Mouse (Mus musculus) bone marrow macrophage, adult 2 months (primary cell): ENCODE results near the gene Dffa. TPM values are rescaled to one million over a fixed set of nuclear protein-coding genes. Genes with fewer than 3 reads are reported as not detected.
A peak's percentile ranks its signal among the peaks of the same experiment; 100 is the strongest.
"Not testable (repeated sequence)": the region's sequence is repeated elsewhere in the genome, so short reads cannot be mapped to it uniquely, and the experiment has no call there.

Experiments used
- H3K27ac ChIP-seq: 2 replicates; pipeline ENCODE4 v1.5.1; 2012; ENCODE audit warnings: low read depth, low read length; ENCODE audit not compliant: insufficient read depth
- H3K4me1 ChIP-seq: 2 replicates; pipeline ENCODE4 v1.6.1; 2012; ENCODE audit warnings: low read length; ENCODE audit not compliant: control insufficient read depth, insufficient read depth
- H3K4me3 ChIP-seq: 2 replicates; pipeline ENCODE4 v1.5.1; 2012; ENCODE audit warnings: mild to moderate bottlenecking, low read length, moderate library complexity; ENCODE audit not compliant: insufficient read depth
- CTCF ChIP-seq: IDR thresholded peaks from 2 replicates; pipeline ENCODE4 v1.5.1; 2012; ENCODE audit warnings: low read depth, mild to moderate bottlenecking, low read length, moderate library complexity
- POLR2A ChIP-seq: IDR thresholded peaks from 2 replicates; pipeline ENCODE4 v1.6.1; 2012; ENCODE audit warnings: mild to moderate bottlenecking, low read depth, low read length, borderline replicate concordance
- polyA plus RNA-seq: library from polyadenylated mRNA; stranded (reverse); fragments of >200 nt; gene quantifications from 2 replicates; pipeline ENCODE4 v1.2.4, GENCODE M21; 2012; ENCODE audit not compliant: missing spikeins, insufficient read depth, insufficient read length

Gene Dffa
- polyA plus RNA-seq, 1 experiment = 20.8 TPM

DNA sequence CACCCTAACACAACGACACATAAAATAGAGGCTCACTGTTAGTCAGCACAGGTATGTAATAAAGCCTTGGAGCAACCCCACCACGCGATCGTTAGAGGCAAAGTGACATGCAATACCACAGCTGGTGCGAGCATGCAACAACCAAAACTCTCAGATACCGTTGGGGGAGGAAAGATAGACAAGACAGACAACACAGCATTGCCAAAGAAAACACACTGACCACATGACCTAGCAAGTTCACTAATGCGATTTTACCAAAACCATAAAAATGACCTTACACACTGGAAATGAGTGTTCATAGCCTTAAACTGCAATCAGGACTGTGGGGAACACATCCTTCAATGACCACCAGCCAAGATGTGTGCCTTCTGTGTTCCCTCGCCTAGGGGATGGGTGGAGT, 12.6 kb upstream of the Dffa start:
- no peak overlapping the region for H3K4me3 ChIP-seq
- TF ChIP-seq CTCF (no peak), POLR2A (no peak)
- H3K4me1 ChIP-seq = peaks cover 9% of the 10 kb centered on the region; the same call in 1 of the 2 replicates
- H3K27ac ChIP-seq = no peak overlapping the region

- TF ChIP-seq POLR2A (no peak), CTCF (no peak)
- peak overlapping the region; percentile 90 for H3K4me3 ChIP-seq
- H3K27ac ChIP-seq = no peak overlapping the region
- H3K4me1 ChIP-seq = peaks cover 7% of the 10 kb centered on the region
Observed at GRCm38 (mm10) chr4:149097956-149098355, 6.0 kb upstream of the Dffa start.

- peaks cover 7% of the 10 kb centered on the region for H3K4me1 ChIP-seq
- TF ChIP-seq POLR2A = no peak
- TF ChIP-seq CTCF = no peak
- no peak overlapping the region for H3K27ac ChIP-seq
- H3K4me3 ChIP-seq = peak overlapping the region; percentile 90
Observed at GRCm38 (mm10) chr4:149098571-149098970, 5.4 kb upstream of the Dffa start.

GRCm38 (mm10) chr4:149099369-149100017, 4.5 kb upstream of the Dffa start, which contains the start of gene Pex14:
Pex14 (minus strand) TSS chr4:149099876.
- Histone ChIP-seq H3K27ac (no peak within 1 kb of the TSS), H3K4me3 (peak within 1 kb of the TSS; percentile 90), H3K4me1 (peaks cover 7% of the 10 kb centered on the region)
- TF ChIP-seq POLR2A (no peak), CTCF (no peak)

GRCm38 (mm10) chr4:149100449-149100848, 3.5 kb upstream of the Dffa start:
- not testable (repeated sequence) for H3K27ac ChIP-seq, H3K4me3 ChIP-seq
- peaks cover 12% of the 10 kb centered on the region for H3K4me1 ChIP-seq

DNA sequence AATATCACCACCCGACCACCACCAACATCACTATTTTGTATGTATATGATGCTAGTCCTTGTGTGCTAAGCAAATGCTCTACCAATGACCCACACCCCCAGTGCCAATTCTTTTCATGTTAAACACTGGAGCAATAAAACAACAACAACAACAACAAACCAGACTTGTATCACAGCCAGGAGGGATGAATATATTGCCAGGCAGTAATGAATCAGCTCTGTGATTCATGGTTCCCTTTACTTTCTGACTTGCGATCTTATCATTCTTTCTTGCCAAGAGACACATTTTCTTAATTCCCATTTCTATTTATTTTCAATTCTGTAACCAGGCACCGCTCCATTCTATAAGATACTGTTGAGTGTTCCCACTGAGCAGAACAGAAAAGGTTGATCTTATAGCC, 2.5 kb upstream of the Dffa start:
- TF ChIP-seq POLR2A = no peak
- TF ChIP-seq CTCF = no peak
- no peak overlapping the region for H3K4me3 ChIP-seq
- no peak overlapping the region for H3K27ac ChIP-seq
- peaks cover 10% of the 10 kb centered on the region for H3K4me1 ChIP-seq

DNA sequence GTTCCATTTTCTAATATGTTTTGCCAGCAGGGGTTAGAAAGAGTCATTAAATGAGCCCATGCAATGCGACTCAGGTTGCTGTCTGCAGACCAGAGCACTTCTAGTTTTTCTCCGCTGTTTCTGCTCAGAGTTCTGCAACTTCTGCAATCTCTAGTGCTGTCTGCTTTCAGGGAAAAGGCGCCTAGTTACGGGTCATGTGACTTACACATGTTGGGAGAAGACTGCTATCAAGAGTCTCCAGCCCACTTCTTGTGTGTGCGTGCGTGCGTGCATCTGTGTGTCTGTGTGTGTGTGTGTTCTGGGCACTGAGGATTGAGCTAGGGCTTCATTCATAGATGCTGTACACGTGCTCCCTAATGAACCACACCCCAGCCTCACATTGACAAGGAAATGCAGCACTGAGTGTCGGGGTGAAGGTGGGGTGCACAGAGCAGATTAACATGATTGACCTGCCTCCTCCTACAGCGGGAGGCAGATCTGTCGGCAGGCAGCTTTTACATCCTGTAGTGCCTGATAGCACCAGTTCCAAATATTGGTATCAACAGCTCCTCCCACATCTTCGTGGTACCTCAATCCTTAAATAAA, 16.1 kb downstream of the Dffa start:
- peaks cover 11% of the 10 kb centered on the region for H3K4me1 ChIP-seq
- H3K27ac ChIP-seq = peak overlapping the region; percentile 14; the same call in 1 of the 2 replicates
- H3K4me3 ChIP-seq = not testable (repeated sequence)

- no peak overlapping the region for H3K4me3 ChIP-seq
- no peak overlapping the region for H3K27ac ChIP-seq
- peaks cover 11% of the 10 kb centered on the region for H3K4me1 ChIP-seq
- no peak for TF ChIP-seq CTCF
Observed at GRCm38 (mm10) chr4:149123432-149123831, 19.5 kb downstream of the Dffa start.

DNA sequence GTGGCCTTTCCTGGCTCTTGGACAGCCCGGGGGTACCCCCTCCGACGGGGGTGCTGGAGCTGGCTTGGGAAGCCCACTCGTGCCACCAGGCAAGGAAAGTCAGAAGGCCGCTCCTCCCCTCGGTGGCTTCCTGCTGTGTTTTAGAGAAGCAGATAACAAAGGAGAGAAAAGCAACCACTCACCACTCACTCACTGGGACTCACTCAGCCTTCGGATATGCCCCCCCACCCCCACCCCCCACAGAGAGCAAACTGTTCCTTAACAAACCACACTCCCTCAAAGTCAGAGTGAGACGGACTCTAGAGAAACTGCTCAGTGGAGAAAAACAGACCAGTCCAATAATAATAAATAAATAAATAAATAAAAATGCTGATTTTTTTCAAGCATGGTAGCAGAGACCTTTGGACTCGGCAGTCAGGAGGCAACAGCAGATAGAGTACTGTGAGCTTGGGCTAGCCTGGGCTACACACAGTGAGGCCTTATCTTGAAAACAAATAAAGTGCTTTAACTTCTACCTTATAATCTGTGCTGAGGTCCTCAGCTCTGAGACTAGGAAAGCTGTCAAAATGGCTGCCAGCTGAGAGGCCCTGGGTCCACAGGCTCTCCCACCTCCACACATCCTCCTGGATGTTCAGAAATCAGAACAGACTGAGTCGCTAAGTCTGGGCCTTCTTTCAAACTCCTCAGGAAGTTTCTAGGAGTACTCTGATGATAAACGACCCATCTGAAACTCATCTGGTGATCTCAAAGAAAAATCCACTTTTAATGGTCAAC, 21.6 kb downstream of the Dffa start:
- no peak overlapping the region for H3K27ac ChIP-seq
- no peaks in the 10 kb centered on the region for H3K4me1 ChIP-seq
- TF ChIP-seq CTCF (no peak), POLR2A (no peak)
- no peak overlapping the region for H3K4me3 ChIP-seq

DNA sequence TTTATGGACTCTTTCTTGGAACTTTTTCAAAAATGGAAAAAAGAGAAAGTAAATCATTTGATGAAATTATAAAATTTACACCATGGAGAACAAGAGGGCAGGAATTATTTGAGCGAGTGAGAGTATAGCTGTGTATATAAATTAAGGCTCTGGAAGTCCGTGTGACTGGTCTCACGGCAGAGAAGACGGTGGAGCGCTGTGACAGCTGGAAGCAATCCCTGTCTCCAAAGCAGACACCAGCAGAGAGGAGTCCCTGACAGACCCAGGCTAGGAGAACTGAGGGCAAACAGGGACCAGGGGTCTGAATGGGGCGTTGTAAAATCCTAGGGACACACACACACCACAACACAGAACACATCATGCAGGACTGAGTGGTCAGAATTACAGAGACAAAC, 22.2 kb downstream of the Dffa start:
- no peaks in the 10 kb centered on the region for H3K4me1 ChIP-seq
- TF ChIP-seq CTCF (no peak), POLR2A (no peak)
- no peak overlapping the region for H3K4me3 ChIP-seq
- no peak overlapping the region for H3K27ac ChIP-seq

- Histone ChIP-seq H3K4me3 (no peak within 1 kb of the TSS), H3K4me1 (no peaks in the 10 kb centered on the region), H3K27ac (no peak within 1 kb of the TSS)
- TF ChIP-seq CTCF (no peak), POLR2A (no peak)
Observed at GRCm38 (mm10) chr4:149126663-149127062, 22.7 kb downstream of the Dffa start, which contains the start of gene Cort. Cort (minus strand) TSS chr4:149126763.
